Mouse (Mus musculus): ENCODE measurements at regions not wholly inside any gene's neighbourhood (a gene's known extent, or its start where the extent isn't known, plus 50 kb on each side); places are given as distances from the start of the nearest gene placed in this dataset.

GRCm38 (mm10) chr16:72068254-72068653 is 239.9 kb upstream of the Robo1 start:
- TF ChIP-seq NANOG (IDR thresholded peaks at IDR 0.05; ENCODE audit: borderline replicate concordance, low read length) (no peak), CTCF (conservative IDR thresholded peaks at IDR 0.05; ENCODE audit: low read length) (no peak), POU5F1 (IDR thresholded peaks at IDR 0.05; ENCODE audit: borderline replicate concordance, low read length) (no peak)

Measured in E14TG2a.4 (cell line).